Mouse (Mus musculus): Measurements from ENCODE around the gene Gphb5. TPM values are rescaled to one million over a fixed set of nuclear protein-coding genes. Genes with fewer than 3 reads are reported as not detected.

Gene Gphb5
- total RNA-seq, 2 experiments from 2014 or later = not detected

Other genes with a start within 250 kb of the Gphb5 start
- gene Kcnh5, start 239.4 kb downstream of the Gphb5 start, total RNA-seq (2021) = not detected
- gene Rhoj, start 108.5 kb downstream of the Gphb5 start, total RNA-seq (2021) = 10 to 100 TPM; 47.2 to 63.3 TPM
- gene Ppp2r5e, start 179.5 kb upstream of the Gphb5 start, total RNA-seq (2021) = 10 to 100 TPM; 35.4 to 36.9 TPM